Mouse (Mus musculus) bone marrow, adult 2 months (tissue): Measurements from ENCODE around the gene Mia.

ENCODE experiments used
- CTCF ChIP-seq: fragments of 200-500 bp; IDR thresholded peaks from 2 replicates; pipeline ENCODE4 v1.5.1; 2011; ENCODE audit warnings: low read length, control low read depth; ENCODE audit not compliant: control insufficient read depth, insufficient read depth
- POLR2A ChIP-seq: fragments of 200-500 bp; IDR thresholded peaks from 2 replicates; pipeline ENCODE4 v1.6.1; 2011; ENCODE audit warnings: low read depth, mild to moderate bottlenecking, control low read depth, low read length, borderline replicate concordance; ENCODE audit not compliant: control insufficient read depth

DNA sequence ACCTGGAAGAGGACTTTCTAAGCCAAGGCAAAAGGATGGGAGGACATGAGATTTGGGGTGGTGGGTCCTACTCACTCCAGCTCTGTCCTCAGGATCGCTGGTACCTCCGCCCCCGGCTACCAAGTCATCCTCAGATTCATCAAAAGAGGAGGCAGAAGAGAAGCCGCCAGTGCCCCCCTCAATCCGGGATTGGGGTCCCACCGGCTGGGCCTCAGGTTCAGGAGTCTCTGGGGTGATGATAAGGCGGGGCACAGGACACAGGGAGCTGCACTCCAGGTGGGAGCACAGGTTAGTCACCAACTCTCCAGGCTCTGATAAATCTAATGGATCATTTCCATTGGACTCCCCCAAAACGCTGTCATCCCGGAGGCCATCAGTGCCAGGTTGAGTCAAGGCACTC, 46.3 kb upstream of the Mia start:
- TF ChIP-seq CTCF (no peak), POLR2A (no peak)
